Mouse (Mus musculus) urinary bladder, adult 2 months (tissue): Measurements from ENCODE around the gene Cyp1b1. TPM values are rescaled to one million over a fixed set of nuclear protein-coding genes. Genes with fewer than 3 reads are reported as not detected.

Experiments
- polyA plus RNA-seq: library from polyadenylated mRNA; depleted of rRNA; stranded (reverse); fragments of >200 nt; gene quantifications from 2 replicates; pipeline ENCODE4 v1.2.3, GENCODE M21; 2012; rRNA removed

Cyp1b1 gene
- polyA plus RNA-seq, 1 experiment: 28.4 TPM

Other genes with a start within 250 kb of the Cyp1b1 start
- 8.8 and 10.2 TPM in 2 replicates for gene Rmdn2, start 103.2 kb downstream of the Cyp1b1 start, polyA plus RNA-seq
- gene Atl2, start 181.1 kb upstream of the Cyp1b1 start, polyA plus RNA-seq: 22.7 and 23.3 TPM in 2 replicates